Mouse (Mus musculus) MEL (cell line): ENCODE data around the gene Rbks. TPM values are rescaled to one million over a fixed set of nuclear protein-coding genes. Genes with fewer than 3 reads are reported as not detected.

Experiments used
- DNase-seq: peaks from one replicate; pipeline ENCODE4 v3.0.0; 2011; ENCODE audit warnings: low read depth, low spot score
- H3K27ac ChIP-seq: 2 replicates; pipeline ENCODE4 v1.5.1; 2012; ENCODE audit warnings: low read depth, mild to moderate bottlenecking, control low read depth, low read length, moderate library complexity; ENCODE audit not compliant: control insufficient read depth
- H3K27me3 ChIP-seq, 2 experiments: fragments of 150-350 bp in 1 of 2; sonication (generic) in 1 of 2; 2 replicates each; pipeline ENCODE4 v1.6.1; 2012; ENCODE audit warnings: low read length in 2 of 2, mild to moderate bottlenecking in 2 of 2, improper control_type of control experiment in 1 of 2, moderate library complexity in 1 of 2; ENCODE audit not compliant: insufficient read depth in 2 of 2, control insufficient read depth in 1 of 2
- H3K36me3 ChIP-seq, 2 experiments: 2 replicates each; pipeline ENCODE4 v1.6.1; 2012 to 2014; ENCODE audit warnings: low read length in 2 of 2, improper control_type of control experiment in 1 of 2, inconsistent platforms in 1 of 2, mild to moderate bottlenecking in 1 of 2; ENCODE audit not compliant: insufficient read depth in 2 of 2, control insufficient read depth in 1 of 2
- H3K4me1 ChIP-seq, 2 experiments: fragments of 150-350 bp in 1 of 2; sonication (generic) in 1 of 2; 2 replicates each; pipeline ENCODE4 v1.6.1; 2012; ENCODE audit warnings: low read length in 2 of 2, improper control_type of control experiment in 1 of 2, mild to moderate bottlenecking in 1 of 2; ENCODE audit not compliant: insufficient read depth in 2 of 2, control insufficient read depth in 1 of 2
- H3K4me3 ChIP-seq, 2 experiments: fragments of 150-350 bp in 1 of 2; sonication (generic) in 1 of 2; 2 replicates each; pipeline ENCODE4 v1.5.1; 2012; ENCODE audit warnings: low read depth in 2 of 2, low read length in 2 of 2, mild to moderate bottlenecking in 2 of 2, moderate library complexity in 2 of 2, control low read depth in 1 of 2, improper control_type of control experiment in 1 of 2; ENCODE audit not compliant: control insufficient read depth in 1 of 2, insufficient read depth in 1 of 2
- H3K79me2 ChIP-seq: 2 replicates; pipeline ENCODE4 v1.6.1; 2012; ENCODE audit warnings: mild to moderate bottlenecking, low read length, moderate library complexity; ENCODE audit not compliant: control insufficient read depth, poor library complexity, insufficient read depth
- H3K9ac ChIP-seq: 2 replicates; pipeline ENCODE4 v1.6.1; 2012; ENCODE audit warnings: low read depth, mild to moderate bottlenecking, control low read depth, low read length, moderate library complexity; ENCODE audit not compliant: control insufficient read depth, poor library complexity, severe bottlenecking
- H3K9me3 ChIP-seq: fragments of 150-350 bp; sonication (generic); replicated peaks from 2 replicates; pipeline ENCODE4 v1.6.1; 2012; ENCODE audit warnings: mild to moderate bottlenecking, low read length, improper control_type of control experiment, moderate library complexity; ENCODE audit not compliant: insufficient read depth
- BHLHE40 ChIP-seq: IDR thresholded peaks from 2 replicates; pipeline ENCODE4 v1.6.1; 2012; ENCODE audit warnings: low read depth, mild to moderate bottlenecking, inconsistent platforms, low read length, improper control_type of control experiment, borderline replicate concordance
- CHD2 ChIP-seq: IDR thresholded peaks from 2 replicates; pipeline ENCODE4 v1.6.1; 2011; ENCODE audit warnings: low read length, improper control_type of control experiment
- ETS1 ChIP-seq: IDR thresholded peaks from 2 replicates; pipeline ENCODE4 v1.6.1; 2012; ENCODE audit warnings: low read depth, mild to moderate bottlenecking, inconsistent platforms, low read length, improper control_type of control experiment, moderate library complexity
- GABPA ChIP-seq: IDR thresholded peaks from 2 replicates; pipeline ENCODE4 v1.6.1; 2012; ENCODE audit warnings: low read depth, mild to moderate bottlenecking, inconsistent platforms, low read length, improper control_type of control experiment, moderate library complexity
- HCFC1 ChIP-seq: IDR thresholded peaks from 2 replicates; pipeline ENCODE4 v1.6.1; 2012; ENCODE audit warnings: low read depth, mild to moderate bottlenecking, inconsistent platforms, low read length, improper control_type of control experiment, moderate library complexity
- KAT2A ChIP-seq: conservative IDR thresholded peaks from 2 replicates; pipeline ENCODE4 v1.6.1; 2012; ENCODE audit warnings: low read depth, low read length, improper control_type of control experiment, inconsistent platforms
- MAX ChIP-seq: IDR thresholded peaks from 2 replicates; pipeline ENCODE4 v1.6.1; 2011; ENCODE audit warnings: low read length, improper control_type of control experiment
- MAZ ChIP-seq: IDR thresholded peaks from 2 replicates; pipeline ENCODE4 v1.6.1; 2012; ENCODE audit warnings: low read depth, mild to moderate bottlenecking, inconsistent platforms, low read length, improper control_type of control experiment
- MYB ChIP-seq: IDR thresholded peaks from 2 replicates; pipeline ENCODE4 v1.6.1; 2011; ENCODE audit warnings: mild to moderate bottlenecking, low read depth, low read length, improper control_type of control experiment
- NELFE ChIP-seq: IDR thresholded peaks from 2 replicates; pipeline ENCODE4 v1.6.1; 2011; ENCODE audit warnings: low read depth, low read length, improper control_type of control experiment
- NRF1 ChIP-seq: IDR thresholded peaks from 2 replicates; pipeline ENCODE4 v1.6.1; 2014; ENCODE audit warnings: low read depth, mild to moderate bottlenecking, inconsistent platforms, low read length, improper control_type of control experiment, moderate library complexity; ENCODE audit not compliant: poor library complexity, insufficient read depth, severe bottlenecking
- POLR2A ChIP-seq, 2 experiments: IDR thresholded peaks; 2 replicates each; pipeline ENCODE4 v1.6.1; 2011 to 2012; ENCODE audit warnings: low read length in 2 of 2, mild to moderate bottlenecking in 2 of 2, control low read depth in 1 of 2, improper control_type of control experiment in 1 of 2, low read depth in 1 of 2, moderate library complexity in 1 of 2; ENCODE audit not compliant: control insufficient read depth in 1 of 2, insufficient read depth in 1 of 2, poor library complexity in 1 of 2
- RCOR1 ChIP-seq: IDR thresholded peaks from 2 replicates; pipeline ENCODE4 v1.6.1; 2012; ENCODE audit warnings: low read depth, mild to moderate bottlenecking, inconsistent platforms, low read length, improper control_type of control experiment
- SIN3A ChIP-seq: IDR thresholded peaks from 2 replicates; pipeline ENCODE4 v1.6.1; 2012; ENCODE audit warnings: low read length, improper control_type of control experiment, inconsistent platforms
- SMC3 ChIP-seq: IDR thresholded peaks from 2 replicates; pipeline ENCODE4 v1.6.1; 2011; ENCODE audit warnings: low read depth, low read length, improper control_type of control experiment
- TAL1 ChIP-seq: IDR thresholded peaks from 2 replicates; pipeline ENCODE4 v1.6.1; 2012; ENCODE audit warnings: mild to moderate bottlenecking, inconsistent platforms, low read length, moderate library complexity, mixed read lengths
- TCF12 ChIP-seq: IDR thresholded peaks from 2 replicates; pipeline ENCODE4 v1.6.1; 2014; ENCODE audit warnings: low read depth, mild to moderate bottlenecking, inconsistent platforms, low read length, improper control_type of control experiment, moderate library complexity
- UBTF ChIP-seq: IDR thresholded peaks from 2 replicates; pipeline ENCODE4 v1.6.1; 2012; ENCODE audit warnings: low read depth, mild to moderate bottlenecking, inconsistent platforms, low read length, improper control_type of control experiment, moderate library complexity, borderline replicate concordance; ENCODE audit not compliant: insufficient read depth
- USF1 ChIP-seq: IDR thresholded peaks from 2 replicates; pipeline ENCODE4 v1.6.1; 2014; ENCODE audit warnings: low read depth, mild to moderate bottlenecking, inconsistent platforms, low read length, improper control_type of control experiment, moderate library complexity
- USF2 ChIP-seq, 2 experiments: IDR thresholded peaks; 2 replicates each; pipeline ENCODE4 v1.6.1; 2011 to 2012; ENCODE audit warnings: improper control_type of control experiment in 2 of 2, low read length in 2 of 2, borderline replicate concordance in 1 of 2, inconsistent platforms in 1 of 2, low read depth in 1 of 2, mild to moderate bottlenecking in 1 of 2; ENCODE audit not compliant: insufficient read depth in 1 of 2
- ZC3H11A ChIP-seq: IDR thresholded peaks from 2 replicates; pipeline ENCODE4 v1.6.1; 2012; ENCODE audit warnings: low read depth, mild to moderate bottlenecking, inconsistent platforms, low read length, improper control_type of control experiment
- ZNF384 ChIP-seq: IDR thresholded peaks from 2 replicates; pipeline ENCODE4 v1.6.1; 2012; ENCODE audit warnings: low read depth, mild to moderate bottlenecking, inconsistent platforms, low read length, improper control_type of control experiment
- polyA plus RNA-seq, 2 experiments: library from polyadenylated mRNA; stranded (reverse) in 1 of 2; unstranded in 1 of 2; fragments of >175 nt in 1 of 2; fragments of >200 nt in 1 of 2; gene quantifications; 2 replicates each; pipeline versions ENCODE4 v1.2.1 to v1.2.4; 2012; ENCODE audit warnings: low replicate concordance in 2 of 2, low read depth in 1 of 2; ENCODE audit not compliant: insufficient read length in 2 of 2, insufficient read depth in 1 of 2, missing spikeins in 1 of 2
- total RNA-seq: library from RNA; depleted of rRNA; stranded (reverse); fragments of 300-350 nt; gene quantifications from 2 replicates; pipeline ENCODE4 v1.2.3, GENCODE M21; 2012

The Rbks gene
- total and polyA plus RNA-seq, 3 experiments, result 34.3 to 47.4 TPM; not detected in 1

GRCm38 (mm10) chr5:31591122-31591521 is 106.3 kb downstream of the Rbks start:
- TF ChIP-seq SMC3 (no peak), TCF12 (no peak), MAX (no peak), BHLHE40 (no peak), NELFE (no peak), KAT2A (no peak), TAL1 (no peak), POLR2A (IDR thresholded peaks at IDR 0.05; ENCODE audit: control insufficient read depth in 1 of 2, insufficient read depth in 1 of 2, low read depth in 1 of 2, low read length in 2 of 2, poor library complexity in 1 of 2) (no peak), ETS1 (no peak), ZNF384 (no peak), SIN3A (no peak), RCOR1 (no peak), UBTF (no peak), GABPA (no peak), CHD2 (no peak)
- no peak for DNase-seq
- H3K27ac ChIP-seq, result no peak overlapping the region
- no peaks in the 10 kb centered on the region for H3K27me3 ChIP-seq
- H3K4me3 ChIP-seq, result no peak overlapping the region
- H3K9me3 ChIP-seq, result no peaks in the 10 kb centered on the region
- H3K4me1 ChIP-seq, result peaks cover 0 to 13% of the 10 kb centered on the region in 2 experiments; a peak in 2 of 4 replicates
- H3K9ac ChIP-seq, result no peak overlapping the region
- peaks cover 8% of the 10 kb centered on the region for H3K79me2 ChIP-seq
- H3K36me3 ChIP-seq, result peaks cover 0 to 9% of the 10 kb centered on the region in 2 experiments; a peak in 2 of 4 replicates

- Histone ChIP-seq H3K9me3 (no peaks in the 10 kb centered on the region), H3K4me3 (no peak overlapping the region), H3K27me3 (no peaks in the 10 kb centered on the region), H3K4me1 (no peaks in the 10 kb centered on the region), H3K79me2 (no peaks in the 10 kb centered on the region), H3K27ac (no peak overlapping the region), H3K36me3 (no peaks in the 10 kb centered on the region), H3K9ac (no peak overlapping the region)
- DNase-seq, result no peak
- TF ChIP-seq NRF1 (no peak), MYB (no peak), TAL1 (no peak), UBTF (no peak), MAZ (no peak), HCFC1 (no peak), USF1 (no peak), TCF12 (no peak), KAT2A (no peak), USF2 (IDR thresholded peaks at IDR 0.05; ENCODE audit: borderline replicate concordance in 1 of 2, insufficient read depth in 1 of 2, low read depth in 1 of 2, low read length in 2 of 2) (no peak), ZC3H11A (no peak)
Measured at GRCm38 (mm10) chr5:31589711-31590319, 107.6 kb downstream of the Rbks start.
